Mouse (Mus musculus): ENCODE data around the gene Tbc1d8.

GRCm38 (mm10) chr1:39450069-39450728 is 28.4 kb downstream of the Tbc1d8 start:
- TF ChIP-seq CTCF (IDR thresholded peaks at IDR 0.05; ENCODE audit: insufficient read depth, low read depth, low read length) (no peak), POLR2A (IDR thresholded peaks at IDR 0.05; ENCODE audit: insufficient read depth, low read depth, low read length) (no peak)
